Mouse (Mus musculus) forebrain, embryonic 14.5 days (tissue): ENCODE data around the gene Scel. TPM values are rescaled to one million over a fixed set of nuclear protein-coding genes. Genes with fewer than 3 reads are reported as not detected.
A peak's percentile ranks its signal among the peaks of the same experiment; 100 is the strongest.

ENCODE experiments used
- ATAC-seq: fragments of 200-750 bp; cut with Nextera tagmentation; 2 replicates; pipeline ENCODE4 v1.8.0; 2017; ENCODE audit warnings: mild to moderate bottlenecking, moderate library complexity
- DNase-seq: peaks from one replicate; pipeline ENCODE4 v3.0.0-alpha.2; 2015; ENCODE audit warnings: low spot score
- H3K27ac ChIP-seq: fragments of 300-500 bp; sonication (generic); 2 replicates; pipeline ENCODE4 v1.5.1; 2014; ENCODE audit warnings: low read depth, mild to moderate bottlenecking, control low read depth, low read length, moderate library complexity
- H3K27me3 ChIP-seq: fragments of 300-500 bp; sonication (generic); replicated peaks from 2 replicates; pipeline ENCODE4 v1.6.1; 2014; ENCODE audit warnings: low read length, control low read depth, mixed read lengths; ENCODE audit not compliant: control insufficient read depth, insufficient read depth
- H3K36me3 ChIP-seq: fragments of 300-500 bp; sonication (generic); 2 replicates; pipeline ENCODE4 v1.6.1; 2014; ENCODE audit warnings: low read length, control low read depth; ENCODE audit not compliant: control insufficient read depth, insufficient read depth
- H3K4me1 ChIP-seq: fragments of 300-500 bp; sonication (generic); 2 replicates; pipeline ENCODE4 v1.6.1; 2014; ENCODE audit warnings: antibody characterized with exemption, low read length, control low read depth; ENCODE audit not compliant: control insufficient read depth, insufficient read depth
- H3K4me2 ChIP-seq: fragments of 300-500 bp; sonication (generic); 2 replicates; pipeline ENCODE4 v1.6.1; 2014; ENCODE audit warnings: mild to moderate bottlenecking, control low read depth, low read length
- H3K4me3 ChIP-seq: fragments of 300-500 bp; sonication (generic); 2 replicates; pipeline ENCODE4 v1.5.1; 2014; ENCODE audit warnings: low read depth, low read length, control low read depth
- H3K9ac ChIP-seq: fragments of 300-500 bp; sonication (generic); 2 replicates; pipeline ENCODE4 v1.6.1; 2014; ENCODE audit warnings: mild to moderate bottlenecking, low read length, control low read depth, moderate library complexity
- H3K9me3 ChIP-seq: fragments of 300-500 bp; sonication (generic); replicated peaks from 2 replicates; pipeline ENCODE4 v1.6.1; 2016; ENCODE audit warnings: low read length, control low read depth, mixed read lengths; ENCODE audit not compliant: control insufficient read depth
- WGBS: fragments of 180-500 bp; shearing (Covaris S2); extraction: QIAGEN DNeasy Blood & Tissue Kit; methylation state at CpG from one replicate; pipeline ENCODE4 v1.1.7; 2014; 5-methylcytosine and 5-hydroxymethylcytosine counted together
- polyA plus RNA-seq: library from polyadenylated mRNA; unstranded; fragments of >200 nt; fragmentation: Nextera tagmentation; extraction: Ambion mirVana; gene quantifications from 2 replicates; pipeline ENCODE4 v1.2.1, GENCODE M21; 2014

Gene Scel
- polyA plus RNA-seq, 1 experiment from 2014 or later: 0.18 TPM

GRCm38 (mm10) chr14:103648623-103649255, 135.6 kb downstream of the Scel start:
- no peak for ATAC-seq
- H3K4me1 ChIP-seq: peaks cover 28% of the 10 kb centered on the region
- no peaks in the 10 kb centered on the region for H3K36me3 ChIP-seq
- H3K4me2 ChIP-seq: peak overlapping the region; percentile 59
- peak overlapping the region; percentile 99; the same call in 1 of the 2 replicates for H3K27ac ChIP-seq
- H3K4me3 ChIP-seq: 0 out of 2 replicates have a peak overlapping the region, but pooled peaks have one; percentile 13
- H3K9me3 ChIP-seq: no peaks in the 10 kb centered on the region
- H3K9ac ChIP-seq: peak overlapping the region; percentile 43; the same call in 1 of the 2 replicates
- no peaks in the 10 kb centered on the region for H3K27me3 ChIP-seq
- peak; percentile 89 for DNase-seq
- WGBS: 10% methylated on average over 12 of the region's 12 CpGs

- Histone ChIP-seq H3K9me3 (no peaks in the 10 kb centered on the region), H3K4me2 (peak overlapping the region; percentile 59)
- DNase-seq: peak; percentile 58
Observed at GRCm38 (mm10) chr14:103649302-103649701, 136.2 kb downstream of the Scel start.

DNA sequence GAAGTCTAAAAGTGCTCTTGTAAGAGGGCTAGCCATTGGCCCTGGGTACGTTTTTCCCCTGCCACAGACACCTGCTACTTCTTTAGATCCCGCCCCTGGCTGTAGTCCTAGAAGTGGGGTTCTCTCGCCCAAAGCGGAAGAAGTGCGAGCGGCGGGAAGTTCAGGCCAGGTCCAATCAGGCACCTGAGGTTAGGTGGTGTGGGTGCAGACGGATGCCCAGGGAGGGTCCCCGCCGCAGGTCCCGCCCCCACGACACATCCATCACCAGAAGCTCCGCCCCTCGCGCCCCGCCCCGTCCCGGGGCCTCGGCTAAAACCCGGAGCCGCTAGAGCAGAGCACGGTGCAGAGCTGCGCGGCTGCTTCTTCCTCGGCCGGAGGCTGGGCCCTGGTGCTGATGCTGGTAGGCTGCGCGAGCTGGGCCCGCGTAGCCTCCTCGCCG, 136.8 kb downstream of the Scel start, which contains the start of gene Slain1:
TSS of gene Slain1 (plus strand) at position 333 of the 439 bp plus-strand sequence.
- Histone ChIP-seq H3K27ac (peak within 1 kb of the TSS; percentile 99), H3K4me3 (peak within 1 kb of the TSS; percentile 98), H3K9ac (peak within 1 kb of the TSS; percentile 99), H3K36me3 (no peaks in the 10 kb centered on the region), H3K27me3 (no peaks in the 10 kb centered on the region), H3K4me1 (peaks cover 35% of the 10 kb centered on the region), H3K9me3 (no peaks in the 10 kb centered on the region), H3K4me2 (peak within 1 kb of the TSS; percentile 59)
- WGBS: 1% methylated on average over 31 of the region's 32 CpGs
- DNase-seq: peak; percentile 96
- peak; percentile 96 for ATAC-seq

More at GRCm38 (mm10) chr14:103649302-103649701, 136.2 kb downstream of the Scel start:
- ATAC-seq: no peak
- Histone ChIP-seq H3K27me3 (no peaks in the 10 kb centered on the region), H3K9ac (peak overlapping the region; percentile 99), H3K4me3 (peak overlapping the region; percentile 98), H3K36me3 (no peaks in the 10 kb centered on the region), H3K4me1 (peaks cover 30% of the 10 kb centered on the region), H3K27ac (peak overlapping the region; percentile 99)
- WGBS: 25% methylated on average over 4 of the region's 4 CpGs

GRCm38 (mm10) chr14:103650413-103651101, 137.4 kb downstream of the Scel start:
- Histone ChIP-seq H3K27me3 (no peaks in the 10 kb centered on the region), H3K4me3 (peak overlapping the region; percentile 98), H3K36me3 (no peaks in the 10 kb centered on the region), H3K4me2 (peak overlapping the region; percentile 59), H3K9me3 (no peaks in the 10 kb centered on the region), H3K9ac (peak overlapping the region; percentile 99), H3K4me1 (peaks cover 41% of the 10 kb centered on the region), H3K27ac (peak overlapping the region; percentile 99)
- DNase-seq: peak; percentile 82
- under 1% methylated on average over 49 of the region's 67 CpGs for WGBS
- peak; percentile 67 for ATAC-seq

- Histone ChIP-seq H3K9ac (peak overlapping the region; percentile 99), H3K27me3 (no peaks in the 10 kb centered on the region), H3K4me2 (peak overlapping the region; percentile 59), H3K4me3 (peak overlapping the region; percentile 98), H3K27ac (peak overlapping the region; percentile 99), H3K36me3 (no peaks in the 10 kb centered on the region), H3K4me1 (peaks cover 44% of the 10 kb centered on the region), H3K9me3 (no peaks in the 10 kb centered on the region)
- DNase-seq (peak; percentile 62), ATAC-seq (peak; percentile 13)
- WGBS: 2% methylated on average over 11 of the region's 11 CpGs
Observed at GRCm38 (mm10) chr14:103651106-103651505, 138.0 kb downstream of the Scel start.

GRCm38 (mm10) chr14:103651562-103651961, 138.4 kb downstream of the Scel start:
- 28% methylated on average over 2 of the region's 2 CpGs for WGBS
- H3K27ac ChIP-seq: no peak overlapping the region
- no peaks in the 10 kb centered on the region for H3K36me3 ChIP-seq
- DNase-seq (no peak), ATAC-seq (no peak)
- H3K9ac ChIP-seq: peak overlapping the region; percentile 99; the same call in 1 of the 2 replicates
- peaks cover 44% of the 10 kb centered on the region for H3K4me1 ChIP-seq
- H3K9me3 ChIP-seq: no peaks in the 10 kb centered on the region
- peak overlapping the region; percentile 59 for H3K4me2 ChIP-seq
- no peaks in the 10 kb centered on the region for H3K27me3 ChIP-seq
- peak overlapping the region; percentile 98 for H3K4me3 ChIP-seq

- DNase-seq (no peak), ATAC-seq (no peak)
- peak overlapping the region; percentile 98 for H3K4me3 ChIP-seq
- peak overlapping the region; percentile 59 for H3K4me2 ChIP-seq
- H3K9ac ChIP-seq: peak overlapping the region; percentile 99; the same call in 1 of the 2 replicates
- WGBS: 78% methylated on average over 5 of the region's 5 CpGs
- peaks cover 43% of the 10 kb centered on the region for H3K4me1 ChIP-seq
- no peak overlapping the region for H3K27ac ChIP-seq
- H3K36me3 ChIP-seq: peaks cover 5% of the 10 kb centered on the region; the same call in 1 of the 2 replicates
- no peaks in the 10 kb centered on the region for H3K9me3 ChIP-seq
- H3K27me3 ChIP-seq: no peaks in the 10 kb centered on the region
Observed at GRCm38 (mm10) chr14:103652524-103652923, 139.4 kb downstream of the Scel start.

- peak overlapping the region; percentile 10; the same call in 1 of the 2 replicates for H3K9ac ChIP-seq
- peaks cover 18% of the 10 kb centered on the region for H3K36me3 ChIP-seq
- H3K4me2 ChIP-seq: peak overlapping the region; percentile 59
- ATAC-seq (no peak), DNase-seq (no peak)
- no peaks in the 10 kb centered on the region for H3K9me3 ChIP-seq
- H3K4me1 ChIP-seq: peaks cover 34% of the 10 kb centered on the region
- H3K27ac ChIP-seq: no peak overlapping the region
- peak overlapping the region; percentile 0; the same call in 1 of the 2 replicates for H3K4me3 ChIP-seq
- H3K27me3 ChIP-seq: no peaks in the 10 kb centered on the region
- 64% methylated on average over 5 of the region's 5 CpGs for WGBS
Observed at GRCm38 (mm10) chr14:103653800-103654199, 140.7 kb downstream of the Scel start.
